Mouse (Mus musculus): ENCODE results near the gene Asb15.

The Asb15 gene

DNA sequence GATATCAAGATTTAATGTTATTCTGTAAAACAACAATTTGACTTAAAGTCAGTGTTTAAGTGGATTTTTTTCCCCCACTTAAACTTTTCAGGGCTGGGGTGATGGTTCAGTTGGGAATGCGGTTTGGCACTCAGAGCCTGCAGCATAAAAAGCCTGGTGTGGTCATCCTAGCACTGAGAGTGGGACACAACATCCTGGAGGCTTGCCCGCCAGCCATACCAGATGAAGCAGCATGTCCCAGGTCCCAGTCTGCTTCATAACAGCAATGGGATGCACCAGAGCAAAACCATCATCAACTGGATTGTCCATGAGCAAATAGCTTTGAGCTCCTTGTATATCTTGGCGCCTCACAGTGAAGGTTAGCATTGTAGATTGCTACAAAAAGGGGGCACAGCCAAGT lies 80.7 kb downstream of the Asb15 start:
- DNase-seq: no peak

DNA sequence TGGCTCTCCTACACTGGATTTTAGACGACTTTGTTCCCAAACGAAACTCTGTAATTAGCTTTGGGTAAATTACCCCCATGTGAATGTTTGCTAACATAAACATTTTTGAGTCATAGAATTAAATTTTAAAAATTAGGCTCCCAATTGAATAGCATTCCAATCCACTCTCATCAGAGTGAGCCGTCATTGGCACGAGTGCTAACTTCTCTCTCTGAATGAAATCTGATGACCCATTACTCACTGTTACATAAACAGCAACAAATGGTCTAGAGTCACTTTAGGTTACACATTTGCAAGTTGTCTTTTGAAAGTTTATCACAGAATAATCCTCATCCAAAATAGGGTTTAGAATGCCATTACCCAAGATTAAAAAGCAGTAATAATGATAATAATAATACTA lies 81.6 kb downstream of the Asb15 start:
- no peak for DNase-seq

DNA sequence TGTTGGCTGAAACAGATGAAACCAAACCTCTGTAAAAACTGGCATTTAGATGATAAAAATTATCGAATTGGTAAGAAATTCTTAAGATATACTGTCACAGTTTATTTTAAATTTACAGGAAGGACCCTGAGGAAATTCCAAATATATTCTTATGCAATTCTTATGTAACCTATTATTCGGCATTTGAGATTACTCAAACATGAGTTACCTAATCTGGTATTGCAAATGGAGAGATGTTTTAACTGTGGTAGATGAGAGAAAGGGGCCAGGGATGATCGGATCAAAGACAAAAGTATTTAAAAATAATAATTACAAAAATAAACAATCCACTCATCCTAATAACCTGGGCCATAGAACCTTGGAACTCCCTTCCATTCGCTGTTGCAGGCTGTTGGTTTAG lies 82.4 kb downstream of the Asb15 start:
- no peak for DNase-seq

DNA sequence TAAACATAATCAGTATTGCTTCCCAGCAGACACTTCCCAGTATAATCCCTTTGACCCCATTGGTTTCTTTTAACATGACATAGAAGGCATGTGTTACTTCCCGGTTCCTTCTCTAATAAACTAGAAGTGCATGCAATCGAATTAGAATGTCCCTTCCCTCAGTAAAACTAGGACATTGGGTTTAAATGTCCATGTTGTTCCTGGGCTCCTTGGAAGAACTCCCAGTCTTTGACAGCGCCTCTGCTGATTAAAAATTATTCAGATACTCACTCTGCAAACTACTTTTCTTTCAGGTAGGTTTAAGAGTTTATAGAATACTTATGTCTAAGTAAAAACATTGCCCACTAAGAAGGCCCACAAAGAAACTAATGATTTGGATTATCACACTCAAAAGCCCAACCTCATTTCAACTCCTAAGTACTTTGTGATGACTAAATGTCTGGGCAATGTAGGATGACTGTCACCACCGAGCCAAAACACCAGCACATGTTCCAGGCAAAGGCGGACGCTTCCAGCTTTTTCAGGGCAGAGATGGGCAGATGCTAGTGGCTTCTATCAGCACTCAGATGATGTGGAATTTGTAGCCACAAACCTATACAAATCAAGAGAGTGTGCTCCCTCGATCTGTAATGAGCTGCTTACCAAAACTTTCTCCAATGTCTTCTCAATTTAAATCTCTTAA lies 84.3 kb downstream of the Asb15 start:
- DNase-seq: no peak

- DNase-seq: no peak
Observed at GRCm38 (mm10) chr6:24613346-24613745, 85.4 kb downstream of the Asb15 start.

DNA sequence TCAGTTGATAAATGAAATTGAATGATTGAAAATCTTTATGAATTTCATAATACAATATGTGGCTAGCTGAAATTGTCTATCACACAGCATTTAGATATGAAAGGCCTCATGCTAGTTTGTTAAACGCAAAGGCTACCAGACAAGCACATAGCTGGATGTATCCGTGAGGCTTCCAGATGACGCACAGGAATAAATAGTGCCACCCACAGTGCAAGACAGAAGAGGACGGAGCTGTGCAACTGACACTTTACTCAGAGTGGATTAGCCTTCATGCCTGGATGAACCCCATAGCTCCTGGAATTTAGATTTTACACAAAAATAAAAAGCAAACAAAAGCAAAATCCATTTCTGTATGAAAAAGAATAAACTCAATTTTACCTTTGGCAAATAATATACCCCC lies 86.0 kb downstream of the Asb15 start:
- no peak for DNase-seq

GRCm38 (mm10) chr6:24616746-24617145 lies 88.8 kb downstream of the Asb15 start:
- no peak for DNase-seq

- DNase-seq: no peak
Observed at GRCm38 (mm10) chr6:24619285-24620045, 91.5 kb downstream of the Asb15 start.

DNA sequence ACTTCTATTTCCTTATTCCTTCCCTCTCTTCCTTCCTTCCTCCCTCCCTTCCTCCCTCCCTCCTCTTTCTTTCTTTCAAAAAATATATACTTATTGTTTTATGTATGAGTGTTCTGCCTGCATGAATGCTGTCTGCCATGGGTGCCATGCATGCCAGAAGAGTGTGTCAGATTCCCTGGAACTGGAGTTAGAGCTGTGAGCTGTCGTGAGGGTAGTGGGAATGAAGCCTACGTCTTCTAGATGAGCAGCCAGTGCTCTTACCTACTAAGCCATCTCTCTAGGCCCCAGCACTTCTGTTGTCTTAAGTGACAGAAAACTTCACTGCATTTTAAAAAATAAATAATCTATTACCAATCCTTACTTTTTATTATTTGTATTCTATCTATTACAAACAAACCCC lies 93.0 kb downstream of the Asb15 start:
- no peak for DNase-seq

DNA sequence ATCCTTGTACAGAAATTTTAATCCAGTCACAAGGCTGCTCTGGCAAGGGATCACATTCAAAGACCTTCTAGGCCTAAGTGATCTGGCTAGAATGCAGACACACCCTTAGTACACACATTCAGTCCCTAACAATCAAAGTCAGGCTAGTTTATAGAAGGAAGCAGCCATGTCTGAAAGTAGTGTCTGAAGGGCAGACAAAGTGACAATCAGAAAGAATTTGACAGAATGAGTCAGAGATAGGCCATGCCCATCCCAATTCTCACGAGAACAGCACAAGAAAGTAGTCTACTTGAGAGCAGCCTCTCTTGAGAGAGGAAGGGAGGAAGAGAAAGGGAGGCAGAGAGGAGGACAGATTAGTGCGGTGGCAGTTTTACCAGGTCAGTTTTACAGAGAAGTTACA lies 94.2 kb downstream of the Asb15 start:
- no peak for DNase-seq
